Mouse (Mus musculus) erythroblast, embryonic 14.5 days (primary cell): ENCODE results near the gene Apex1. TPM values are rescaled to one million over a fixed set of nuclear protein-coding genes. Genes with fewer than 3 reads are reported as not detected.
A peak's percentile ranks its signal among the peaks of the same experiment; 100 is the strongest.

Experiments
- H3K27me3 ChIP-seq: 2 replicates; pipeline ENCODE4 v1.6.1; 2012; ENCODE audit warnings: inconsistent platforms; ENCODE audit not compliant: control insufficient read depth
- H3K36me3 ChIP-seq: 2 replicates; pipeline ENCODE4 v1.6.1; 2012; ENCODE audit warnings: mild to moderate bottlenecking, inconsistent platforms; ENCODE audit not compliant: control insufficient read depth
- H3K4me1 ChIP-seq: 2 replicates; pipeline ENCODE4 v1.6.1; 2012; ENCODE audit warnings: inconsistent platforms; ENCODE audit not compliant: control insufficient read depth
- H3K4me3 ChIP-seq: replicated peaks from 2 replicates; pipeline ENCODE3; 2012; ENCODE audit warnings: moderate library complexity, mild to moderate bottlenecking, inconsistent platforms
- H3K9me3 ChIP-seq: 2 replicates; pipeline ENCODE4 v1.6.1; 2012; ENCODE audit warnings: low read length, inconsistent platforms, mixed read lengths; ENCODE audit not compliant: control insufficient read depth
- GATA1 ChIP-seq: IDR thresholded peaks from 2 replicates; pipeline ENCODE4 v1.6.1; 2012; ENCODE audit warnings: low read length, inconsistent platforms, mixed read lengths
- TAL1 ChIP-seq: IDR thresholded peaks from 3 replicates; pipeline ENCODE4 v1.6.1; 2012; ENCODE audit warnings: low read length, inconsistent platforms, mixed read lengths
- polyA plus RNA-seq: library from polyadenylated mRNA; stranded (reverse); fragments of >175 nt; gene quantifications from 2 replicates; pipeline ENCODE4 v1.2.3, GENCODE M21; 2012

The Apex1 gene
- polyA plus RNA-seq, 1 experiment, result 3.3 TPM

DNA sequence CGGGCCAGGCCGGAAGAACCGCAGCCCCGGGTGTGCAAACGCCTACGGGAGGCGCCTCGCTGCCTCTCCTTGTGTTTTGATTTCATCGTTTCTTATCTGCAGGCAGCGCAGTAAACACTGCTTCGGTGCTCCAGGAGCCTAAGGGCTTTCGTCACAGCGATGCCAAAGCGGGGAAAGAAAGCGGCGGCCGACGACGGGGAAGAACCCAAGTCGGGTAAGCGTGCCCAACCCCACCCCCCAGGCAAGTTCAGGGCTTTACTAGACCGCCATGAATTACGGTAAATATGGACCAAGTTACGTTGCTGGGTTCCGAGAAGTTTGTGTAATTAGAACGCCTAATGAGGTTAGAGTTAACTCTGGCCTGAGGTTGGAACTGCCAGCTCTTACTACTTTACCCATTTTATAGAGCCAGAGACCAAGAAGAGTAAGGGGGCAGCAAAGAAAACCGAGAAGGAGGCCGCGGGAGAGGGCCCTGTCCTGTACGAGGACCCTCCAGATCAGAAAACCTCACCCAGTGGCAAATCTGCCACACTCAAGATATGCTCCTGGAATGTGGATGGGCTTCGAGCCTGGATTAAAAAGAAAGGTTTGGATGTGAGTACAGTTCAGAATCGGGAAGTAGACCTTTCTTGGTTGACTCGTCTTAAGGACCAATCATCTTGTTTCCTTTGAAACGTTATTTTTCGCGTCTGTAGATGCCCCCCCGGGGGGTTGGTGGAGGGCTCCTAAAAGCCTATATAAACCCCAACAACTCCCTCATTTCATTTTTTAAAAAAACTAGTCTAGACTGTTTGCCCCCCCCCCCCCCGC, 548 bp downstream of the Apex1 start:
- Histone ChIP-seq H3K4me1 (peaks cover 43% of the 10 kb centered on the region), H3K27me3 (no peaks in the 10 kb centered on the region), H3K9me3 (no peaks in the 10 kb centered on the region), H3K4me3 (peak overlapping the region; percentile 81), H3K36me3 (peaks cover 45% of the 10 kb centered on the region)
- TF ChIP-seq TAL1, result no peak
- no peak for TF ChIP-seq GATA1

DNA sequence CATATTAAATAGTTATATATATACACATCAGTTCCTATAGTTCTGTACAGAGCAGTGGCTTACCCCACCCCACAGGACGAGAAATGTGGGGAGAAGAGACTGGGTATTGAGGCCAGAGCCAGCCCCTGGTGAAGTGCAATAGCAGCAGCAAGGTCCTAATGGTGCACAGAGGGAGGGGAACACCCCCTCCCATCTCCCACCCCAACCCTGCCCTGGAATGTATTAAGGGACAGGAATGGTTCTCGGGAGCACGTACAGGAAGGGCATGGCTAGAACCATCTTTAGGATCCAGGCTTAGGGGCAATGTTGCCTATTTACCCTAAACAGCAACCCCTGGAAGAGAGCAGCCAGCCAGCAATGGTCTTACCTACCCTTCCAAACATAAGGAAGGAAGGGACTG, 2.6 kb downstream of the Apex1 start:
- peaks cover 57% of the 10 kb centered on the region for H3K4me1 ChIP-seq
- no peaks in the 10 kb centered on the region for H3K9me3 ChIP-seq
- peaks cover 39% of the 10 kb centered on the region for H3K36me3 ChIP-seq
- H3K27me3 ChIP-seq, result no peaks in the 10 kb centered on the region
- TF ChIP-seq GATA1 (no peak), TAL1 (no peak)
- no peak overlapping the region for H3K4me3 ChIP-seq

DNA sequence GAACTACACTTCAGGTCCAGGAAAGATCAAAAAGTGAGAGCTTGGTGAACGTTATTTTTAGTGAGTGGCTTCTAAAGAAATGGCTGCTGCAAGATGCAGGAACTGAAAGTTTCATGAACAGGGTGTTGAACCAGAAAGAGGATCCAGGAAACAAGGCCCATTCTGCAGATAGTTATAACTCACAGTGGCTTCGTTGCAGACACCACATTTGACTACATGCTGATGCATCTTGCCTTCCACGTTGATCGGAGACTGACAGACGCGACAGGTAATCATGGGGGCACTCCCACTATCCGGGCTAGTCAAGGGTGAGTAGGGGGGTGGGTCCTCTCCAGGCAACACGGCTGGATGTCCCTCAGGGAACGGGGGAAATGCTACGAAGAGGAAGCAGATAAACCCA, 5.2 kb downstream of the Apex1 start:
- Histone ChIP-seq H3K4me3 (peak overlapping the region; percentile 97), H3K9me3 (no peaks in the 10 kb centered on the region), H3K27me3 (no peaks in the 10 kb centered on the region), H3K4me1 (peaks cover 45% of the 10 kb centered on the region), H3K36me3 (peaks cover 39% of the 10 kb centered on the region)
- no peak for TF ChIP-seq TAL1
- no peak for TF ChIP-seq GATA1

DNA sequence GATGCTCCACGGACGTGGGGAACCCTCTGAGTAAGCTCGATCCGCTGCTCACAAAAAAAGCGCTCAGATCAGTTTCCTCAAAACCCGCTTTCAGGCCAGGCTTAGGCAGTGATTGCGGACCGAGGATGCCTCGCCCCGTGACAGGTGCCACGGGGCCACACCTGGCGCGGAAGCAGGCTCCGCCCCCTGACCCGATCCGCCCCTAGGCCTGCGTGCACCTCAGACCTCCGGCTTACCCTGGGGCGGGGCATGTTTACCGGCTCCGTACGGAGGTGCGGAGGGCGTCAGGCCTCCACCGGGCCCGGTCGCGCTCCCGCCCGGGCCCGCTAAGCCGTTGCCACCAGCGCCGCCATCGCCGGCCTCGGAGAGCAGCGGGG, 5.6 kb downstream of the Apex1 start:
- H3K27me3 ChIP-seq, result no peaks in the 10 kb centered on the region

DNA sequence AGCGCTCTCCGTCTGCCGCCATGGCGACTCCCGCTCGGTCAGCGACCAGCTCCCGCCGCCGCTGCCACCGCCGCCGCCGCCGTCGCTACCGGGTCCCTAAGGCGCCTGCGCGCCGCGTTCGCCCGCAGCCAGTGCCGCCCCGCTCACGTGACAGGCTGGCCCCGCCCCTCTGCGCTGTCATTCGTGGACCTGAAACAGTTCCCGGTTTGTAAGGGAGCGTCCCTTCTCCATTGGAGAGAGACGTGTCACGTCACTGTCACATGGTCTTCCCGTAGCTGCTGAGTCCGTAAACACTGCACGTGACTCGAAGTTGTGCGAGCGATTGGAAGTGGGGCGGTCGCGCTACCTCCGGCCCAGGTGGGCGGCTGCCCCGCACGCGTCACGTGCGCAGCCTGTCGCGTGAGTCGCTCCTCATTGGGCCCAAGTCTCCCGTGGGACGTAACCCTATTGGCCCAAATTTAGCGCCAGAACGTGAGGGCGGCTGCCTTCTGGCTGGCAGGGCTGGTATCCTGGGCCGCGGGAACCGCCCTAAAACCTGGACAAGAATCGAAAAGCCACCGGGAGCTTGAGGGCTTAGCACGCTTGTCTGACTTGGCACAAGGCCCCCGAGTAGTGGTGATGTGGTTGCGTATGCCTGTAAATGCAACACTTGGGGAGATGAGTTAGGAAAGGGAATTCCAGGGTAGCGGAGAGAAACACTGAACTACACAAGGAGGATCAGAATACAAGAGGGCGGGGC, 6.2 kb downstream of the Apex1 start, which contains the start of the genes Pip4p1 and Pnp:
Gene Pip4p1 (minus strand): TSS at position 103 of the 739 bp plus-strand sequence.
Gene Pnp (plus strand): TSS at position 329 of the 739 bp plus-strand sequence.
- H3K36me3 ChIP-seq, result peaks cover 38% of the 10 kb centered on the region
- peaks cover 37% of the 10 kb centered on the region for H3K4me1 ChIP-seq
- peak within 1 kb of the TSS; percentile 97 for H3K4me3 ChIP-seq
- H3K27me3 ChIP-seq, result no peaks in the 10 kb centered on the region
- TF ChIP-seq TAL1 (no peak), GATA1 (no peak)
- no peaks in the 10 kb centered on the region for H3K9me3 ChIP-seq

More for the DNA sequence above, 5.6 kb downstream of the Apex1 start:
- H3K36me3 ChIP-seq, result peaks cover 39% of the 10 kb centered on the region
- peaks cover 41% of the 10 kb centered on the region for H3K4me1 ChIP-seq
- H3K9me3 ChIP-seq, result no peaks in the 10 kb centered on the region
- TF ChIP-seq TAL1 (no peak), GATA1 (no peak)
- peak overlapping the region; percentile 97 for H3K4me3 ChIP-seq

DNA sequence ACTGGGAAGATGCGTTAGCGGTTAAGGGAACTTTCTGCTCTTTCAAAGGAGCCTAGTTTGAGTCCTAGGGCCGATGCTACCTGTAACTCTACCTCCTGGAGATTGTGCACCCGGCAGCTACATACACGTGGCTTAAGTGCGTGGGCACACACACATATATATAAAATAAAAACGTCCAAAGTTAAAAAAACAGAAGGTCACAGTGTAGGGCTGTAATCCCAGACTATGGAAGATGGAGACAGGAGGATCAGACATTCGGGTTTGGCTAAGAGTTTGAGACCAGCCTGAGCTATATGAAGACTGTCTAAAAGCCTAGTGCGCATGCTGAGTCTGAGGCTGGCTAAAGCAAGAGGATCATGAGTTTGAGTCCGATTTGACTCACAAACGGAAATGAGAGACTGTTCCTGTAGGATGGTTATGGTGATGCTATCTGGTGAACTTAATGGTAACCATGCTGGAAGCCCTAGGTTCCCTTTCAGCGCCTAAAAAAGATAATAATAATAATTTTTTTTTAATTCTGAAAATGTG, 6.8 kb downstream of the Apex1 start:
- Histone ChIP-seq H3K9me3 (no peaks in the 10 kb centered on the region), H3K36me3 (peaks cover 32% of the 10 kb centered on the region), H3K4me1 (peaks cover 32% of the 10 kb centered on the region), H3K4me3 (peak overlapping the region; percentile 97), H3K27me3 (no peaks in the 10 kb centered on the region)
- TF ChIP-seq GATA1 (no peak), TAL1 (no peak)

DNA sequence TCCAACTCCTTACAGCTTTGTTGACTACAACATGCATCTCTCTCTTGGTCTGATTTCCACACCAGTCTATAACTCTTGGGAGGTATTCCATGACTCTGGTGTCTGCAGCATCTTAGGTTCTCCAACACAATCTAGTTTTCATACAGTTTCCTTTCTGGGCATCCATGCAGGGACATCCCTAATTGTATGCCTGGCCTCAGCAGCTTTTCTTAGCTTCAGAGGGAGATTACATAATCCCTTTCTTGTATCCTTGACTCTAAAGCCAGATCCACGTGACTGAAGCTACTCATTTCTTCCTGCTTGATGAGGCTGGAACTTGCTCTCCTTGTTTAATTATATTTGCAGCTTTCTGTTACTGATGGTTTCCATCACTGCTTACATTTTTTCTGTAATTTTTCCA, 11.9 kb downstream of the Apex1 start:
- H3K4me3 ChIP-seq, result no peak overlapping the region
- TF ChIP-seq GATA1 (no peak), TAL1 (no peak)
- peaks cover 8% of the 10 kb centered on the region for H3K4me1 ChIP-seq
- no peaks in the 10 kb centered on the region for H3K36me3 ChIP-seq
- no peaks in the 10 kb centered on the region for H3K27me3 ChIP-seq
- H3K9me3 ChIP-seq, result no peaks in the 10 kb centered on the region

DNA sequence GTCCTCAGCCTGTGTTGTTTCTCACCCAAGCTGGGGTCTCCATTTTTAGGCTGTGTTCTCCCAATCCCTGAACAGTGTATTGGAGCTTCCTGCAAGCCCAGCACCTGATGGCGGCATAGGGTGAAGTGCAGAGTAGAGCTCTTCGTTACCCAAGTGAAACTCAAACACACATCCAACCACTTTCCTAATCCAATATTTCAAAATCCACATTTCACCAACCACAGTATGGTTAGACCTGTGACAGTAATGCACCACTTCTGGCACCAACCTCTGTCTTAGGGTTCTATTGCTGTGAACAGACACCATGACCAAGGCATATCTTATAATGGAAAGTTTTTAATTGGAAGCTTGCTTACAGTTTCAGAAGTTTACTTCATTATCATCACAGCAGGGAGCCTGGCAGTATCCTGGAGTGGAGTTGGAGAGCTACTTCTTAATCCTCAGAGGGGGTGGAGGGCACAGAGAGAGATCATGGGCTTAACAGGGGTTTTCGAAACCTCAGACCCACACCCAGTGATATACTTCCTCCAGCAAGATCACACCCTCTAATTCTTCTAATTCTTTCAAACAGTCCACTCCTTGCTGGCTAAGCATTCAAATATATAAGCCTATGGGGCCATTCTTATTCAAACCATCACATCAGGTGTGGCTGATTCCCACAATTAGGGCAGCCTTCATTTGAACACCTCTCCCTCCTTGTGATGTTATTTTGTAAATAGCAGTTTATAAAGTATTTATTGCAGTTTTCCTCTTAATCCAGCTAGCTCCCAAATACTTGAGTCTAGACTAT, 13.5 kb downstream of the Apex1 start:
- Histone ChIP-seq H3K27me3 (no peaks in the 10 kb centered on the region), H3K4me1 (0 out of 2 replicates have a peak, but pooled peaks cover 2% of the 10 kb centered on the region), H3K36me3 (no peaks in the 10 kb centered on the region), H3K4me3 (no peak overlapping the region), H3K9me3 (no peaks in the 10 kb centered on the region)
- TF ChIP-seq GATA1, result no peak
- TF ChIP-seq TAL1, result no peak
